Mouse (Mus musculus): Measurements from ENCODE around the gene Mia2. TPM values are rescaled to one million over a fixed set of nuclear protein-coding genes. Genes with fewer than 3 reads are reported as not detected.

Gene Mia2
- total RNA-seq, 2 experiments from 2014 or later: 85.7 to 150 TPM

DNA sequence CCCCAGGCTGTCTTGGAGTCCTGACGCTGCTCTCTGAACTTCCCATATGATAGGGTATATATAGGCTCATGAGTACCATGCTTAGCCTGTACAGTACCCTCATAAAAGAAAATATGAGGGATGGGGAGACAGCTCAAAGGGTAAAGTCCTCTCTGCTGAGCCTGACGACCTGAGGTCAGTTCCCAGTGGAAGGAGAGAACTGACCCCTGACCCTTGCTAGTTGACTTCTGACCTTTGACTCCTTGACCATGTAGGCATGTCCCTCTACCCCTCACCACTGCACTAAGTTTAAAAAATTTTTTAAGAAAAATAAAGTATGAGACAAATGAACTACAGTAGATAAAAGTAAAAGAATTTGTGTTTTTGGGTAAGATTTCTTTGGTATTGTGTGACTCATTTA is 65.5 kb downstream of the Mia2 start:
- no peak for DNase-seq (ENCODE audit: low spot score in 2 of 2)

DNA sequence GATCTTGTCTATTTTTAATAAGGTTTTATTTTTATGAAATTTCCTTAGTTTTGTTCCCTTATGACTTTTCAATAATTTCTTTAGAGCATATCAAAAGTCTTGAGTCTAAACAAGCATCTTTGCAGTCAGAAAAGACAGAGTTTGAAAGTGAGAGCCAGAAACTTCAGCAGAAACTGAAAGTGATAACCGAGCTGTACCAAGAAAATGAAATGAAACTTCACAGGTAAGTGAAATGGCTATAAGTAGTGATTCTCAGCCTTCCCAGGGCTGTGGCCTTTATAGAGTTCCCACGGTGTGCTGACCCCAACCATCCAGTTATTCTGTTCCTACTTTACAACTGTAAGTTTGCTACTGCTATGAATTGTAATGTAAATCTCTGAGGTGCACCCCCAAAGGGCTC is 67.2 kb downstream of the Mia2 start:
- DNase-seq (ENCODE audit: low spot score in 2 of 2): no peak

DNA sequence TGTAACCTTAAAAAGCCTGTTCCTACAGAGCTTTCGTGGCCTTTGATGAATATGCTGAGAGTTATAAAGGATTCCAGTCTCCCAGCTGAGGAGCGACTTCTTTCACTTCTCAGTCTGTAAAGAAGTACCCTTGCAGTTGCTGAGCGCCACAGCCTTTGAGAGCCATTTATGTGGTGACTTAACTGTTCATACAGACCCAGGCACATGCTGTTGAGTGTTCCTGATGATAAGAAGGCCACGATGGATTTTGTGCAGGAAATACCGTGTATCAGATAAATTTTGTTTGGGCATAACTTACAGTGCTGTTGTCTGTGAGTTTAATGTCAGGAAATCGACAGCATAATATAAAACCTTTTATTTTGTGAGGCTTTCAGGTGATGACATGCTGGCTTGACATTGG is 68.9 kb downstream of the Mia2 start:
- DNase-seq (ENCODE audit: low spot score in 2 of 2): no peak

DNA sequence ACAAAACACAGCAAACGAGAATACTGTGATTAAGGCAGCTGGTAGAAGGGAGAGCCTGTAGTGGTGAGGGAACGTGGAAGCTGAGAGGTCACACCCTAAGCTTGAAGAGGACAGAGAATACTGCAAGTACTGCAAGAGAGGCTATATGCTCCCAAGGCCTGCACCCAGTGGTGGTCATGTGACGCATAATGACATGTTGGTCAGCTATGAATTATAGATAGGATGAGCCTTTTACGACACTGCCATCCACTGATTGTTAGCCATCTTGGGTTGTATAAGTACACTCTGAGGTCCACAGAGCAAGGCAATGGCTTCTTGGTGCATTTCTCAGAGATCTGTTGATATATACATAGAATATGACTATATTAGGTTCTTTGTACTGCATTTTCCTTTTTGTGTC is 71.0 kb downstream of the Mia2 start:
- DNase-seq (ENCODE audit: low spot score in 2 of 2): no peak

DNA sequence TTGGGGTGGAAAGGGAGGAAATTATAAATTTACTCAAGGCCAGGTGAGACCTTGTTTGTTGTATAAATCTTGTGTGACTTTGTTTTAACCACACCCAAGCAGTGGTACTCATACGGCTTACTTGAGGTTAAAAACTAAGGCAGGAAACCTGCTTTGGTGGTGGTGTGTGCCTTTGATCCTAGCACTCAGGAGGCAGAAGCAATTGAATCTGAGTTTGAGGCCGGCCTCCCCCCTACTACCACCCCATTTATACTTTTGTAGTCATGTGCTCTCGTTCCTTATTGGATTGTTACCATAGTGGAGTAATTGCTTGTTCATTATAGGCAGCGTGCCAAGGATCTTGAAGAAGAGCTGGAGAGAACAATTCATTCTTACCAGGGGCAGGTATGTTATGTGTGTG is 74.3 kb downstream of the Mia2 start:
- DNase-seq (ENCODE audit: low spot score in 2 of 2): no peak

DNA sequence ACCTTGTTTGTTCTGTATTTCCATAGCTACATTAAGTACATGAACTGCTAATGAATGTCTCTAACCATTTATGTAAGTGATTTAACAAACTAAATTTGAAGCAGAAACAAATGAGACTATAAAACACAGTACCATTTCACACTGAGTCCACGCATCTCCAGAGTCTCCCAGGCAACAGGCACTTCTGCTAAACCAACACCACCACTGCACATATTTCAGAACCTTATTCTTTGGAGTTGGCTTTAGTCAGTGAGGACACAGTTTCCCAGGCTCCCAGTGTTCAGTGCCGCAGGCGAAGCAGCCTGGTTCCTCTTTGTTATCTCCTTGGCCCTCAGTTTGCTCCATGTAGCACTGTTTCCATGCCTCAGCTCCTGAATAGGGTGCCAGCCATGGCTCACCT is 82.2 kb downstream of the Mia2 start:
- no peak for DNase-seq (ENCODE audit: low spot score in 2 of 2)

DNA sequence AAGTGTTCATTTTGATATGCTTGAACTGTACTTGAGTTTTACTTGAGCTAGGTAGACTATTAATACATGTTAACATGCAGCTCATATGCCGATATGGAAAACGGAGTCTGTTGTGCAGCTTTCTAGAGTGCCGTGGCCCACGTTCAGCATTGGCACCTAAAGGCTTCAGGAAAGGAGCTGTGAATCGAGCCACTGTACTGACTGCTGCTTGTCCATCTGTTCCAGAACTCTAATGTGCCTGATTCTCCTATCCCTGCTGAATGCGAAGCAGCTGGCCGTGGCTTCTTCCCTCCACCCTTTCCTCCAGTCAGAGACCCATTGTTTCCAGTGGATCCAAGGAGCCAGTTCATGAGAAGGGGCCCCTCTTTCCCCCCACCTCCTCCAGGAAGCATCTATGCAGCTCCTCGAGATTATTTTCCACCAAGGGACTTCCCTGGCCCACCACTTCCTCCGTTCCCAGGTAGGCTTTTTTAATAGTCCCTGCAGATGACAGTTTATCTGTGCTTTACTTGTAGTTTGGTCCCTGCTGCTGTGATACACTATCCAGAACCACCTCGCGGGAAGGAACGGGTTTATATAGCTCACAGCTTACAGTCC is 92.6 kb downstream of the Mia2 start:
- no peak for DNase-seq (ENCODE audit: low spot score in 2 of 2)

DNA sequence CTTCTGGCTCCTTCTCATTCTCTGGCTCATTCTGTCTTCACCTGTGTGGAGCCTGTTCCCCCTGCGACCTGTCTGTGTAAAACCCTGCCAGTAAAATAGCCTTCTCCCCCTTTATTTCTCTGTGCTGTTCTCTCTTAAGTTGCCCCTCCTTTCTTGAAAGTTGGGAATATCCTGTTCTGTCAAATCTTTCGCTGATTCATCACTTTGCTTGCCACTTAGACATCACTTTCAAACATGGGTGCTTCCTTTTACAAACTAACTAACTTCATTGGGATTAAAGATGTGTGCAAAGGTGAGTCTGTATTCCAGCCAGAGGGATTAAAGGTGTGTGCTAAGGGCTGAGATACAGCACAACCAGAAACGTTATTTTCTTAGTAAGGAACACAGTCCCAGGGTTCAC is 98.0 kb downstream of the Mia2 start:
- no peak for DNase-seq (ENCODE audit: low spot score in 2 of 2)

DNA sequence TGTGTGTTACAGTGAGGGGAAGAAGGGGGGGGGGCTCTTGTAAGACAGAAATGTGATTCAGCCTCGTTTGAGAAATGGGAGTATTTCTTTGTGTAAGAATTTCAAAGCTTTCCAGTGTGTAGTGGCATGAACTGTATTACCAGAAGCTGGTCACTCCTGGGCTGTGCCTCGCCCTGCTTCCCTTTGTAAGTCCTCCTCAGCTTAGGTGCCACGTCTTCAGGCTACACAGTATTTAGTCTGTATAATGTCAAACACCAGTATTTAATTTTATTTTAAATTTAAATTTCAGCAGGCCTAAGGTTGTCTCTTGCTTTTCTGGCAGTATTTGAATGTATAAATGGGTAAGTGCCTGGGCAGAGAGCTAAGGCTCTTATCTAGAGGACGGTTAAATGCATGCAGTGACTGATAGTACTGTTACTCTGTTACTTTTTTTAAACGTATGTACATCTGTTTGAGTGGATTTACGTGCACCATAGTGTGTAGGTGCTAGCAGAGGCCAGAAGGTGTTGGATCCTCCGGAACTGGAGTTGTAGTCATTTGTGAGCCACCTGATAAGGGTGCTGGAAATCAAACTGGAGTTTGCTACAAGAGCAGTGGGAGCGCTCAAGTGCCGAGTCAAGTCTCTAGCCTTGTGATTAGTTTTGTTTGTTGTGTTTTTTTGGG is 98.9 kb downstream of the Mia2 start:
- no peak for DNase-seq (ENCODE audit: low spot score in 2 of 2)

DNA sequence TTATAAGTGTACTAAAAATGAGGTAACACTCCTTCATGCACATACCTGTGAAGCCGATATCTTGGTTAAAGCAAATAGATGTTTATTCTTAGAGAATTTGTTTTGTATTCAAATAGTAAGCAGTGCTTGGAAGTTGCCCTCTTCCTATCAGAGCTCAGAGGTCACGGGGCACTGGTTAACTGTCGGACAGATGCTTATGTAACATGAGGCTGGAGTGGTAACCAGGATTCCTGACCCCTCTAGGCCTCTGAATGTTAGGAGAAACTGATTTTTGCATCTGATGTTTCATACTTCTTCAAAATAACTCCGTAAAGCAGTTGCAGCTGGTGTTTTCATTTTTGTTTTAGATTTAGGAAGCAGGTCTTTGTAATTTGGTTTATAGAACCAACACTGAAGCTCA is 99.5 kb downstream of the Mia2 start:
- DNase-seq (ENCODE audit: low spot score in 2 of 2): no peak

DNA sequence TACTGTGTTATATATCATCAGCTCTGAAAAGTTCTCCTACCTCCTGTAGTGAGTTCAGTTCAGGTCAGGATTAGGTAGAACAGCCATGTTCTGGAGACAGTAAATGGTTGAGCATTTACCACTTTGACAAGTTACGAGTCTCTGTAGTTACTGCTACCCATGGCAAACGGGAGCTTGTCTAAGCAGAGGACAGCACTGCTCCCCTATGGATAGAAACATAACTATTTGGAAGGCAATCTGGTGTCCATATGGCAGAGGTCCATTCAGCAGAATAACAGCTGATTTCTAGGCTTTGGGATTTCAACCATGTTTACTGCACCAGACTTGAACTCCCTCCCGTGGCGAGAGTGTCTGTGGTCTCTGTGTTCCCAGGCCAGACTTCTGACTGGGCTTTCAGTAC is 100.3 kb downstream of the Mia2 start:
- no peak for DNase-seq (ENCODE audit: low spot score in 2 of 2)

DNA sequence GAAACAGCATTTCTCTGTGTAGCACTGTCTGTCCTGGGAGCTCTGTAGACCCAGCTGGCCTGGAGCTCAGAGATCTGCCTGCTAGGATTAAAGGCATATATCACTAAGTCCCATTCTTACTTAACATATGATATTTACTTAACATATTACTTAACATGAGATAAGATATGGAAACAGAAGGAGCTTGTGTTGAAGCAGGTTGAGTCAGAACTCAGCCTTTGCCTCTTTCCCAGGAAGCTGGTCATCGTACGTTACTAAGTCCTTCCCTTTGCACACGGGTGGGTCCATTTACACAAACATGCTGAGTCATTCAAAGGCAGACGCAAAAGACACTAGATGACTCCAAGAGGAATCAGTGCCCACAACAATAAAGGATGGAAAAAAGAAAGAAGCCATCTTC is 103.2 kb downstream of the Mia2 start:
- DNase-seq (ENCODE audit: low spot score in 2 of 2): no peak

DNA sequence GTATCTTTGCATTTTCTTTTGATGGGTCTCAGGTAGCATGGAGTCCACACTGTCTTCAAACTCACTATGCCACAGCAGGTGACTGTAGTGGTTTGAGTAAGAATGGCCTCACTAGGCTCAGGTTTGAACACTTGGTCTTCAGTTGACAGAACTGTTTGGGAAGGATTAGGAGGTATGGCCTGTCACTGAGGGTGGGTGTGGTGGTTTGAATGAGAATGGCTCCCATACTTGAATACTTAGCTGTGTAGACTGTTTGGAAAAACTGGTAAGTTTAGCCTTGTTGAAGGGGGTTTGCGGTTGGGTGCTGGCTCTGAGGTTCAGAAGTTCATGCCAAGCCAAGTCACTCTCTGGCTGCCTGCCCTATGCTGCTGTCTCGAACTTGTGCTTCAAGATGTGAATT is 103.8 kb downstream of the Mia2 start:
- no peak for DNase-seq (ENCODE audit: low spot score in 2 of 2)

DNA sequence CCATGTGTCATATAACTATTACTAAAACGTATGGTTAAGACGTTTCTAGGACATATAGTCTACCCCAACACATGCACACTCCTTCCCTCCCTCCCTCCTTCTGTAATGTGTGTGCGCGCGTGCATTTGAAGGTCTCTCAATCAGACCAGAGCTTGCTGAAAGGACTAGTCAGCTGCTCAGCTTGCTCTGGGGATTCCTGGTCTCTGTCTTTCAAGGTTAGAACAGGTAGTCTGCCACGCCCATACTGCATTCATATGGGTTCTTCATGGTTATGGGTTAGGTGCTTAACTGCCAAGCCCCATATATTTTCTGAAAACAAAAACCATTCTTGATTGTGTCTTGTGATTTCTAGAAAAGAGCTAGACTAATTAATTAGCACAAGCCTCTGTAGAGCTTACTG is 110.0 kb downstream of the Mia2 start:
- no peak for DNase-seq (ENCODE audit: low spot score in 2 of 2)

DNA sequence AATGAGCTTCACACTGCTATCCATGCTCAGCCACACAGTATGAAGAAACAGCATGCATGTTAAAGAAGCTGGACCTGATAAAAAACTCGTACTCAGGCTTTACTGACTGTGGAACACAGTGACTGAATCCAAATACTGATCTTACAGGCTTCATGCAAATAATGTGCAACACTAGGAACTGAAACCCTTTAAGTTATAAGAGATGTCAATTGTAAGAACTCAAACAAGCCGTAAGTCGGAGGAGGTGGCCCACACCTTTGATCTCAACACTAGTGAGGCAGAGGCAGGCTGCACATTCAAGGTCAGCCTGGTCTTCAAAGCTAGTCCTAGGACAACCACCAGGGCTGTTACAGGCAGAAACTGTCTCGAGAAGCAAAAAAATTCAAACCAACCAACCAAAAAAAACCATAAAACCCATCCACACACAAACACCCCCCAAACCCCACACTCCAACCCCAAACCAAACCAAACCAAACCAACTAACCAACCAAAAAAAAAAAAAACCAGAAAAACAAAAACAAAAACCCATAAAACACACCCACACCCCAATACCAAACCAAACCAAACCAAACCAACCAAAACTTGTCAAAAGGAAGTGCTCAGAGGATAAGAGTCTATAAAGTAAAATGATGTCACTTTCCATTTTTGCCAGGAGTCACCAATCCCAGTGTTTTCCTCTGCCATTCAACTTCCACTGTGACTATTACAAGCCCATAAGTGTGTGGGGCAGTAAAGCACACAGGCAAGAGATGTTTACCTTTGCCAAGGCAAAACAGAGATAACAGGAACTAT is 110.8 kb downstream of the Mia2 start:
- no peak for DNase-seq (ENCODE audit: low spot score in 2 of 2)

DNA sequence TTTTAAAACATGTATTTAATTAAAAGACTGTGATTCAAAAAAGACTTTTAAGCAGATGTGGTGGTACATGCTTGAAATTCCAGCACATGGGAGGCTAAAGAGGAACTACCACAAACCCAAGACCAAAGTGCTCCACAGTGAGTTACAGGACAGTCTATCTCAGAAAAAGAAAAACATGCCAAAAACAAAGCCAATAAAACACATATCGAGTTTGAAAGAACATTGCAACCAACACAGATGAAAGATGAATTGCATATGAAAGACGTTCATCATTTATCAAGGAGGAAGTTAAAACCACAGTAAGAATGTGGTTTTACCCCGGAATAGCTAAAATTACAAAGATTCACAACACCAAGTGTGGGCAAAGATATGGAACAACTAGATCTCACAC is 111.4 kb downstream of the Mia2 start:
- no peak for DNase-seq (ENCODE audit: low spot score in 2 of 2)

DNA sequence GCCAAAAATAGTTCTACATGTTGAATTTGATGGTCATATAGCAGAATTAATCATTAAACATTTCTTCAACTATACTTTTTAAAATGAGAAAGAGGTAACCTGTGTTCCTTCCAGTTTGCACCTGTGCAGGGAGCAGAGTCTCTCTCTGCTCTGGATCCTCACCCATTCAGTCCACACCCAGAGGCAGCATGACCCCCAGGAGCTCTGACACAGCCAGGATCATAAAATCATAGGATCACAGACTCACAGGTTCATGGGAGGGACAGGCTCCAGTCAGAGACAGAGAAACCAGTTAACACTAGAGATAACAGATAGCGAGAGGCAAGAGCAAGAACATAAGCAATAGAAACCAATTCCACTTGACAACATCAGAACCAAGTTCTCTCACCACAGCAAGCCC is 112.2 kb downstream of the Mia2 start:
- DNase-seq (ENCODE audit: low spot score in 2 of 2): no peak

DNA sequence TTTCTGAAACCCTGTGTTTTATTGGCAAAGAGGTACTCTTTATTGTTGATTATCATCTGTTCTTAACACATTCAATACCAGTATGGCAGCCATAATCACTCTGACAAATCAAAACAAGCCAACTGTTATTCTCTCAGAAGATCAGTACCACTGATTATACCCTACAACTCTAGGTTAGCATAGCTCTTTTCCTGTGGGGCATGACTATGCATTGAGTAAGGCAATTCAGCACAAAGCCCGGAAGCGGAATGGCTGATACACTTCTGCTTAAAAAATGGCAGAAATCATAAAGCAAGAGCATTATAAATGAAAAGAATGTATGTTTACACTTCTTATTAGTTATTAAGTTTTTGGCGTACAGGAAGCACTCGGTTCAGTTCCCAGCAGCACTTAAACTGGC is 120.6 kb downstream of the Mia2 start:
- DNase-seq (ENCODE audit: low spot score in 2 of 2): no peak

DNA sequence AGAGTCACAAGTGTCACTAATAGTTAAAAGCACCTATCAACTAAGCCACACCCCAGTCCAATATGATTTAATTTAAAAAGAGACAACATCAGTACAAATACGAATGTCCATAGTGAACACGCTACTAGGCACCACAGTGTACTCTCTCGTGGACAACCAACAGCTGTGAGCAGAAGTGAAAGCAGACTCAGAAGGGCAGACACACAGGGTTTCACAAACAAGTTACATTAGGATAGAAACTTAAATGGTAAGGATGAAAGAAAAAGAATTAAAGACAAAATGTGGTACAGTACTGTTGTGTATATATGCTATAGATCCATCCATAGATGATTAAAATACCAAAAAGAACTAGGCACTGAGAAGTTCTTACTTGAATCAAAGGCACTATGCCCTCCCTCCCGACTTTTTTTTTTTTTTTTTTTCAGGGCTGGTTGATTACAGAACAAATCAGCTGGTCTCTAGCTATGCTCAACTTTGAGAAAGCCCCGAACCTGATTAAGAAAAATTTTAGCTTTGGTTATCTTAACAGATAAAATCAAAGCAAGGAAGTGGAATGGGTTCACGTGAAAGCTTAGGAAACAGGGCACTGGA is 121.2 kb downstream of the Mia2 start:
- no peak for DNase-seq (ENCODE audit: low spot score in 2 of 2)

DNA sequence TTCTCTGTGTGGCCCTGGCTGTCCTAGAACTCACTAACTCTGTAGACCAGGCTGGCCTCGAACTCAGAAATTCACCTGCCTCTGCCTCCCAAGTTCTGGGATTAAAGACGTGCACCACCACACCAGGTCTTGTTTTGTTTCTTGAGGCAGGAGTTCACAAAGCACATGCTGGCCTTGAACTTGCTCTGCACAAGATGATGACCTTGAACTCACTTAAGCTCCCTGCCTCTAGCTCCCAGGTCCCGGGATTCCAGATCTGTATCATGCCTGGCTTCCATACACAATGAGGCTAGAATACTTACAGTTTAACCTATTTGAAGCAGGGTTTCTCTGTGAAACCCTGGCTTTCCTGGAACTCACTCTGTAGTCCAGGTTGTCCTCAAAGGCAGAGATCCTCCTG is 121.7 kb downstream of the Mia2 start:
- no peak for DNase-seq (ENCODE audit: low spot score in 2 of 2)

DNA sequence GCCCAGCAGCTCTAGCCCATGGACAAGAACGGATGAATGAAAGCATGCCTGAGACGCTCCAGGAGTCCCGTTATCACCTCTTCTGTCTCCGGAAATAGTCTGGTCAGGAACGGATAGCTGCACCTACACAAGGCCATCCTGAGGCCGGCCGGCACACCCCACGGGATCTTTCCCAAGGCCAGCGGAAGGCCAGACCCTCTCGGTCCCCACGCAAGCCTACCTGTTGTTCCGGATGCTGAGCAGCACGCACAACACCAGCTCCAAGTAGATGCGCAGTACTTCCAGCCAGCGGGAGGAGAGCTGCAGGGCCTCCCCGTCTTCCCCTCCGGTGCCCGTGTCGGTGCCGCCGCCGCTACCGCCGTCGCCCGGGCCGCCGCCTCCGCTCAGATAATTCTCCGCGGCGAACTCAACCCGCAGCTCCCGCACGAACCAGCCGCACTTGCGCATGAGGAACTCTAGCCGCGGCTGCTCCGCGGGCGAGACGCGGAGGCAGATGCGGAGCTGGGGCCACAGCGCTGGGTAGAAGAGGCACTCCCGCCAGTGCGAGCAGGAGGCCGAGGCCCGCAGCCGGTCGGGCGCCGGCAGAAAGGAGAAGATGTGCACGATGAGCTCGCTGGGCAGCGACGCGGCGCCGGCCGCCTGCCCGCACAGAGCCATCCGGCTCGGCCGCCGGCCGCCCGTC is 123.2 kb downstream of the Mia2 start:
- peak; percentile 44 to 46 for DNase-seq (ENCODE audit: low spot score in 2 of 2)

All from adrenal gland, adult 18-20 months (tissue).